Mouse (Mus musculus): ENCODE data around the gene Vipr1.

- TF ChIP-seq GATA1 (IDR thresholded peaks at IDR 0.05; ENCODE audit: borderline replicate concordance, low read length): no peak
- no peak for TF ChIP-seq FLI1 (IDR thresholded peaks at IDR 0.05; ENCODE audit: low read length)
These were observed 54.1 kb downstream of the Vipr1 start for GRCm38 (mm10) chr9:121696626-121697025.
